Mouse (Mus musculus) bone marrow, adult 2 months (tissue): ENCODE data around the gene Gm20662.

Experiments
- CTCF ChIP-seq: fragments of 200-500 bp; IDR thresholded peaks from 2 replicates; pipeline ENCODE4 v1.5.1; 2011; ENCODE audit warnings: low read length, control low read depth; ENCODE audit not compliant: control insufficient read depth, insufficient read depth
- POLR2A ChIP-seq: fragments of 200-500 bp; IDR thresholded peaks from 2 replicates; pipeline ENCODE4 v1.6.1; 2011; ENCODE audit warnings: low read depth, mild to moderate bottlenecking, control low read depth, low read length, borderline replicate concordance; ENCODE audit not compliant: control insufficient read depth

GRCm38 (mm10) chr9:108053665-108054225 lies 57.6 kb downstream of the Gm20662 start:
- TF ChIP-seq CTCF: no peak
- TF ChIP-seq POLR2A: no peak
